In the genomic region with DNA sequence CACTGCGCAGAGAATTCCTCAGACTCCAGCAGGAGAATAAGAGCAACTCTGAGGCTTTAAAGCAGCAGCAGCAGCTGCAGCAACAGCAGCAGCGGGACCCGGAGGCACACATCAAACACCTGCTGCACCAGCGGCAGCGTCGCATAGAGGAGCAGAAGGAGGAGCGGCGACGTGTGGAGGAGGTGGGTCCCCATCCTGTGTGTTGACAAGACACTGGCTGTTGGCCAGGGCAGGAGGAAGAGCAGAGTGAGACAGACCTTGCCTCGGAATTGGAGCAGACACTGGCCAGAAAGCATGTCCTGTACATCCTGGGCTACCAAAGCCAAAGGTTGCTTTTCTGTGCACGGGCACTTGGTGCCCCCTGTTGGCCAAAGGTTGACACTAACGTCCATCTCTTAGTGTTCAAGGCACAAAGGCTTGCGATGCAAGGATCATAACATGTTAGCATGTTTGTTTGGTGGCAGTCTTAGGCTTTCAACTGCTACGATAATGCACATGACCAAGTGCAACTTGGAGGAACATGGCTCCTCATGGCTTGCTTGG, we compare ENCODE assay signal across 9 mouse cellular contexts. TPM values are rescaled to one million over a fixed set of nuclear protein-coding genes. Genes with fewer than 3 reads are reported as not detected.
DNase-seq lines count a peak whose midpoint lies in the region; ATAC-seq lines count a peak whose summit lies in the region.
"Had no signal": no experiment of that assay in that cellular context is flagged by ENCODE, and none has a peak within 500 bp of the region (broad histone marks: within the 10 kb centered on the region; RNA-seq: fewer than 3 reads in every experiment).

No protein-coding gene starts in this region.

- H3K4me3 ChIP-seq in forebrain, embryonic 11.5 days (ENCODE audit: low read depth, low read length) = no peak overlapping the region
- no peak overlapping the region for H3K4me3 ChIP-seq in forebrain, embryonic 15.5 days
- no peak overlapping the region for H3K4me3 ChIP-seq in embryonic facial prominence, embryonic 10.5 days

- H3K36me3 ChIP-seq in forebrain, embryonic 11.5 days (ENCODE audit: control insufficient read depth, insufficient read depth, low read length) = no peaks in the 10 kb centered on the region; the same call in 1 of the 2 replicates
- peaks cover 69% of the 10 kb centered on the region for H3K36me3 ChIP-seq in forebrain, embryonic 15.5 days
- H3K36me3 ChIP-seq in embryonic facial prominence, embryonic 10.5 days (replicated peaks) = peaks cover 96% of the 10 kb centered on the region

- no peaks in the 10 kb centered on the region for H3K4me1 ChIP-seq in forebrain, embryonic 11.5 days (replicated peaks; ENCODE audit: control insufficient read depth, insufficient read depth, low read length)
- no peaks in the 10 kb centered on the region for H3K4me1 ChIP-seq in forebrain, embryonic 15.5 days
- H3K4me1 ChIP-seq in embryonic facial prominence, embryonic 10.5 days = no peaks in the 10 kb centered on the region

- no peak overlapping the region for H3K4me2 ChIP-seq in forebrain, embryonic 11.5 days (ENCODE audit: low read depth, low read length, severe bottlenecking)
- no peak overlapping the region for H3K4me2 ChIP-seq in forebrain, embryonic 15.5 days (replicated peaks)

- no peak for ATAC-seq in forebrain, embryonic 11.5 days (replicated peaks; ENCODE audit: low FRiP score)
- no peak for ATAC-seq in forebrain, embryonic 15.5 days (replicated peaks)
- ATAC-seq in hematopoietic stem cell, adult 5-6 weeks (replicated peaks in 1 of 2; ENCODE audit: insufficient read depth in 1 of 2, low FRiP score in 2 of 2, low TSS enrichment in 1 of 2, low read depth in 1 of 2, poor library complexity in 2 of 2, severe bottlenecking in 2 of 2) = peak; percentile 64 to 76
- peak; percentile 74 for ATAC-seq in monocyte, adult 5-6 weeks (replicated peaks; ENCODE audit: insufficient number of reproducible peaks, low FRiP score, low TSS enrichment, poor library complexity, severe bottlenecking)

- H3K9ac ChIP-seq in forebrain, embryonic 11.5 days (ENCODE audit: low read length) = no peak overlapping the region
- H3K9ac ChIP-seq in forebrain, embryonic 15.5 days (replicated peaks) = no peak overlapping the region

- H3K9me3 ChIP-seq in forebrain, embryonic 11.5 days (ENCODE audit: control insufficient read depth, low read length) = no peaks in the 10 kb centered on the region
- H3K9me3 ChIP-seq in forebrain, embryonic 15.5 days = no peaks in the 10 kb centered on the region
- no peaks in the 10 kb centered on the region for H3K9me3 ChIP-seq in embryonic facial prominence, embryonic 10.5 days

- WGBS in forebrain, embryonic 11.5 days = 67% methylated on average over 14 of the region's 14 CpGs
- 55% methylated on average over 14 of the region's 14 CpGs for WGBS in forebrain, embryonic 15.5 days
- 65% methylated on average over 14 of the region's 14 CpGs for WGBS in embryonic facial prominence, embryonic 10.5 days

- intact Hi-C loops in left cerebral cortex, postnatal 14 days (cut with DNase I) = loop anchor here (5.0 kb wide), 2 partner anchors 43 to 63 kb away; a partner anchor contains a TSS

- DNase-seq in forebrain, embryonic 11.5 days (ENCODE audit: low spot score) = peak; percentile 81
- DNase-seq in adrenal gland, postnatal 36 days = peak; percentile 75 to 83
- DNase-seq in embryonic facial prominence, embryonic 10.5 days (ENCODE audit: low spot score) = peak; percentile 73
- DNase-seq in left cerebral cortex, postnatal 14 days (ENCODE audit: low spot score in 2 of 2) = peak; percentile 68 to 77
- DNase-seq in spleen, postnatal 4 days (ENCODE audit: low spot score in 2 of 2) = peak; percentile 64 to 84

- H3K27me3 ChIP-seq in forebrain, embryonic 11.5 days (ENCODE audit: control insufficient read depth, insufficient read depth, low read length) = no peaks in the 10 kb centered on the region
- no peaks in the 10 kb centered on the region for H3K27me3 ChIP-seq in forebrain, embryonic 15.5 days
- H3K27me3 ChIP-seq in embryonic facial prominence, embryonic 10.5 days (replicated peaks; ENCODE audit: low read depth, poor library complexity, severe bottlenecking) = no peaks in the 10 kb centered on the region

- H3K27ac ChIP-seq in forebrain, embryonic 11.5 days (ENCODE audit: low read depth, low read length) = no peak overlapping the region
- no peak overlapping the region for H3K27ac ChIP-seq in forebrain, embryonic 15.5 days (replicated peaks)
- H3K27ac ChIP-seq in embryonic facial prominence, embryonic 10.5 days (replicated peaks) = no peak overlapping the region
- H3K27ac ChIP-seq: macrophage had no signal

RNA-seq across cellular contexts. Expression of a gene that starts 10.6 kb away (rescaled TPM):
- polyA plus RNA-seq in forebrain, embryonic 11.5 days (2014; fragmentation: Nextera tagmentation; extraction: Ambion mirVana) = not detected in 2 replicates
- not detected in 2 replicates for polyA plus RNA-seq in forebrain, embryonic 15.5 days (2015; fragmentation: Nextera tagmentation; extraction: Ambion mirVana)
- total RNA-seq in adrenal gland, postnatal 36 days (2021) = not detected
- polyA plus RNA-seq in embryonic facial prominence, embryonic 10.5 days (2016; fragmentation: Nextera tagmentation; extraction: Ambion mirVana) = not detected in 2 replicates
- not detected in 2 replicates for total RNA-seq in hematopoietic stem cell, adult 5-6 weeks (2017)
- 1 to 10 TPM in 1 of 2 experiments, under 1 TPM in 1; 0.51 to 1.2 TPM for total RNA-seq in left cerebral cortex, postnatal 14 days (2021)
- not detected in 3 replicates for total RNA-seq in monocyte, adult 5-6 weeks (2017)
- polyA plus RNA-seq: macrophage had no signal

RNA-seq across cellular contexts. Expression of a gene that starts 13.9 kb away (rescaled TPM):
- not detected in 2 replicates for polyA plus RNA-seq in forebrain, embryonic 11.5 days (2014; fragmentation: Nextera tagmentation; extraction: Ambion mirVana)
- polyA plus RNA-seq in forebrain, embryonic 15.5 days (2015; fragmentation: Nextera tagmentation; extraction: Ambion mirVana) = 0.34 TPM in 1 of 2 replicates, not detected in the other
- total RNA-seq in adrenal gland, postnatal 36 days (2021) = not detected
- polyA plus RNA-seq in embryonic facial prominence, embryonic 10.5 days (2016; fragmentation: Nextera tagmentation; extraction: Ambion mirVana) = not detected in 2 replicates
- total RNA-seq in hematopoietic stem cell, adult 5-6 weeks (2017) = not detected in 2 replicates
- total RNA-seq in left cerebral cortex, postnatal 14 days (2021) = not detected
- total RNA-seq in monocyte, adult 5-6 weeks (2017) = 2.1 to 17.4 TPM (median 5.5 TPM) in 3 replicates
- polyA plus RNA-seq: macrophage had no signal

RNA-seq across cellular contexts. Expression of a gene that starts 33.8 kb away (rescaled TPM):
- 1.1 and 1.3 TPM in 2 replicates for polyA plus RNA-seq in forebrain, embryonic 11.5 days (2014; fragmentation: Nextera tagmentation; extraction: Ambion mirVana)
- 0.08 and 0.24 TPM in 2 replicates for polyA plus RNA-seq in forebrain, embryonic 15.5 days (2015; fragmentation: Nextera tagmentation; extraction: Ambion mirVana)
- total RNA-seq in adrenal gland, postnatal 36 days (2021) = under 1 TPM in 1 of 2 experiments, not detected in 1; 0.13 TPM
- polyA plus RNA-seq in embryonic facial prominence, embryonic 10.5 days (2016; fragmentation: Nextera tagmentation; extraction: Ambion mirVana) = 0.26 and 0.76 TPM in 2 replicates
- total RNA-seq in hematopoietic stem cell, adult 5-6 weeks (2017) = 0.45 and 0.75 TPM in 2 replicates
- total RNA-seq in left cerebral cortex, postnatal 14 days (2021) = not detected
- 0.57 to 3.3 TPM in 2 of 3 replicates, not detected in the other for total RNA-seq in monocyte, adult 5-6 weeks (2017)

RNA-seq across cellular contexts. Expression of a gene that starts 41.9 kb away (rescaled TPM):
- 88.0 and 90.0 TPM in 2 replicates for polyA plus RNA-seq in forebrain, embryonic 11.5 days (2014; fragmentation: Nextera tagmentation; extraction: Ambion mirVana)
- 126 and 130 TPM in 2 replicates for polyA plus RNA-seq in forebrain, embryonic 15.5 days (2015; fragmentation: Nextera tagmentation; extraction: Ambion mirVana)
- total RNA-seq in adrenal gland, postnatal 36 days (2021) = 10 to 100 TPM; 83.6 to 83.8 TPM
- 89.7 and 91.9 TPM in 2 replicates for polyA plus RNA-seq in embryonic facial prominence, embryonic 10.5 days (2016; fragmentation: Nextera tagmentation; extraction: Ambion mirVana)
- 51.8 and 73.4 TPM in 2 replicates for total RNA-seq in hematopoietic stem cell, adult 5-6 weeks (2017)
- 10 to 100 TPM; 67.3 to 69.1 TPM for total RNA-seq in left cerebral cortex, postnatal 14 days (2021)
- total RNA-seq in monocyte, adult 5-6 weeks (2017) = 89.4 to 129 TPM (median 90.9 TPM) in 3 replicates

RNA-seq across cellular contexts. Expression of a gene that starts 42.2 kb away (rescaled TPM):
- 129 and 137 TPM in 2 replicates for polyA plus RNA-seq in forebrain, embryonic 11.5 days (2014; fragmentation: Nextera tagmentation; extraction: Ambion mirVana)
- 167 and 168 TPM in 2 replicates for polyA plus RNA-seq in forebrain, embryonic 15.5 days (2015; fragmentation: Nextera tagmentation; extraction: Ambion mirVana)
- total RNA-seq in adrenal gland, postnatal 36 days (2021) = 100 to 1,000 TPM; 127 to 165 TPM
- 135 and 137 TPM in 2 replicates for polyA plus RNA-seq in embryonic facial prominence, embryonic 10.5 days (2016; fragmentation: Nextera tagmentation; extraction: Ambion mirVana)
- total RNA-seq in hematopoietic stem cell, adult 5-6 weeks (2017) = 42.9 and 52.5 TPM in 2 replicates
- total RNA-seq in left cerebral cortex, postnatal 14 days (2021) = 100 to 1,000 TPM; 120 to 125 TPM
- total RNA-seq in monocyte, adult 5-6 weeks (2017) = 41.1 to 62.6 TPM (median 43.5 TPM) in 3 replicates

Comparison
In these comparisons a context has a peak if more than half of its experiments do, and no peak if none do; other contexts are left out.
1. ATAC-seq: peak in hematopoietic stem cell, adult 5-6 weeks (2 of 2) and monocyte, adult 5-6 weeks (single experiment); none in forebrain, embryonic 11.5 days (single experiment) and forebrain, embryonic 15.5 days (single experiment).
2. Peak in every context shown above with its lines, with median percentiles within 50 percentile points of each other: DNase-seq.